Mouse (Mus musculus) embryo, embryonic 9.5 days (tissue): ENCODE results near the gene Il6ra.
A peak's percentile ranks its signal among the peaks of the same experiment; 100 is the strongest.
"Not testable (repeated sequence)": the region's sequence is repeated elsewhere in the genome, so short reads cannot be mapped to it uniquely, and the experiment has no call there.

Experiments
- DNase-seq: peaks from one replicate; pipeline ENCODE4 v3.0.0-alpha.2; 2017; ENCODE audit errors: extremely low spot score

Il6ra gene

GRCm38 (mm10) chr3:89875781-89876180 is 37.2 kb downstream of the Il6ra start:
- DNase-seq, result no peak

GRCm38 (mm10) chr3:89875021-89875420 is 38.0 kb downstream of the Il6ra start:
- DNase-seq, result no peak

- no peak for DNase-seq
Observed at GRCm38 (mm10) chr3:89874076-89874475, 38.9 kb downstream of the Il6ra start.

GRCm38 (mm10) chr3:89872684-89873083 is 40.3 kb downstream of the Il6ra start:
- no peak for DNase-seq

- no peak for DNase-seq
Observed at GRCm38 (mm10) chr3:89872209-89872608, 40.8 kb downstream of the Il6ra start.

GRCm38 (mm10) chr3:89871339-89871914 is 41.6 kb downstream of the Il6ra start:
- no peak for DNase-seq

- DNase-seq, result no peak
Observed at GRCm38 (mm10) chr3:89870472-89871271, 42.3 kb downstream of the Il6ra start.

- no peak for DNase-seq
Observed at GRCm38 (mm10) chr3:89869556-89869955, 43.4 kb downstream of the Il6ra start.

GRCm38 (mm10) chr3:89868956-89869355 is 44.0 kb downstream of the Il6ra start:
- DNase-seq, result no peak

- peak; percentile 23 for DNase-seq
Observed at GRCm38 (mm10) chr3:89868357-89868756, 44.6 kb downstream of the Il6ra start.

- DNase-seq, result no peak
Observed at GRCm38 (mm10) chr3:89867651-89868050, 45.3 kb downstream of the Il6ra start.

- no peak for DNase-seq
Observed at GRCm38 (mm10) chr3:89865764-89866163, 47.2 kb downstream of the Il6ra start.

GRCm38 (mm10) chr3:89865020-89865419 is 48.0 kb downstream of the Il6ra start:
- no peak for DNase-seq

- no peak for DNase-seq
Observed at GRCm38 (mm10) chr3:89863716-89864509, 49.1 kb downstream of the Il6ra start.

GRCm38 (mm10) chr3:89863276-89863675 is 49.7 kb downstream of the Il6ra start:
- not testable (repeated sequence) for DNase-seq

- DNase-seq, result no peak
Observed at GRCm38 (mm10) chr3:89862182-89862761, 50.7 kb downstream of the Il6ra start.

GRCm38 (mm10) chr3:89861070-89861469 is 51.9 kb downstream of the Il6ra start:
- DNase-seq, result no peak

GRCm38 (mm10) chr3:89860343-89860742 is 52.7 kb downstream of the Il6ra start:
- DNase-seq, result no peak

- no peak for DNase-seq
Observed at GRCm38 (mm10) chr3:89859936-89860335, 53.1 kb downstream of the Il6ra start.

- DNase-seq, result no peak
Observed at GRCm38 (mm10) chr3:89858888-89859287, 54.1 kb downstream of the Il6ra start.

- peak; percentile 50 for DNase-seq
Observed at GRCm38 (mm10) chr3:89858123-89858522, 54.9 kb downstream of the Il6ra start.

GRCm38 (mm10) chr3:89857353-89857752 is 55.6 kb downstream of the Il6ra start:
- no peak for DNase-seq
